Mouse (Mus musculus): Measurements from ENCODE around the gene Zap70. TPM values are rescaled to one million over a fixed set of nuclear protein-coding genes. Genes with fewer than 3 reads are reported as not detected.
A peak's percentile ranks its signal among the peaks of the same experiment; 100 is the strongest.
"Not testable (repeated sequence)": the region's sequence is repeated elsewhere in the genome, so short reads cannot be mapped to it uniquely, and the experiment has no call there.

Gene Zap70
- polyA plus RNA-seq, 1 experiment from 2014 or later: 9.0 TPM

DNA sequence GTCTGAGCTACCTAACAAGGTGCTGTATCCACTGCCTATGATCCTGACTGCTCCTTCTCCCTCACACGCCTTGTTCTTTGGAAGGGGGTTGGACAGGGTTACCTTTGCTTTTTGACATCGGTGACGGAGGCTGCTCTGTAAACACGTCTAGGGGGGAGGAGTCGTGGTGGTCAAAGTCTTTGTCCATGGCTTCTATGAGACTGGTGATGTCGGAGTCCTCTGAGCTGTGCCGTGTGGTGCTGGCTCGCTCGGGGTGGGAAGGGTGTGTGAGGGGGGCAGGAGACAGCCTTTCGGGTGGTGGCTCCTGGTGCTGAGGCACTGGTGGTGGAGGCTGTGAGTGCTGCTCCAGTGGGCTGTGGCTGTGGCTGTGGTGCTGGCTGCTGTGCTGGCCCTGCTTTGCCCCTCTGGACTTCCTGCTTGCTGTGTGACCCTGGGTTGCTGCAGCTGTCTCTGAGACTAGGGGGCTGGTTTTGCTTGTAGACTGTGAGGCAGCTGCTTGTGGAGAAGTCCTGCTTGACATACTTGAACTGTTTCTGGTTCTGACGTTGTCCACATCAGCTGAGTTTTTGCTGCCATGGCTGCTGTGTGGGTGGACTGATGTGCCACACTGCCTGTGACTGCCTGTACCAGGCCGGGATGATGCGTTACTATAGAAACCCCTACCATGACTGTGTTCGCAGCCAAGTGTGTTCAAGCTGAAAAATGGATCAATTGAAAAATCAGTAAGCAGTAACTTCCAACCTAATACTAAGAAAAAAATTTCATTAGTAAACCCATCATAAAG lies 46.4 kb downstream of the Zap70 start:
- Histone ChIP-seq H3K4me2 (ENCODE audit: low read depth, low read length) (no peak overlapping the region), H3K4me3 (ENCODE audit: low read length) (no peak overlapping the region), H3K9me3 (replicated peaks; ENCODE audit: control insufficient read depth, low read length) (no peaks in the 10 kb centered on the region), H3K36me3 (ENCODE audit: control insufficient read depth, insufficient read depth) (peaks cover 53% of the 10 kb centered on the region), H3K27ac (ENCODE audit: low read length) (no peak overlapping the region), H3K9ac (ENCODE audit: low read length) (no peak overlapping the region), H3K4me1 (ENCODE audit: control insufficient read depth, insufficient read depth, low read length) (no peaks in the 10 kb centered on the region), H3K27me3 (ENCODE audit: control insufficient read depth, insufficient read depth, low read length) (no peaks in the 10 kb centered on the region)
- ATAC-seq (replicated peaks; ENCODE audit: extremely low read depth, insufficient read depth, low FRiP score): no peak
- WGBS: 92% methylated on average over 14 of the region's 14 CpGs

DNA sequence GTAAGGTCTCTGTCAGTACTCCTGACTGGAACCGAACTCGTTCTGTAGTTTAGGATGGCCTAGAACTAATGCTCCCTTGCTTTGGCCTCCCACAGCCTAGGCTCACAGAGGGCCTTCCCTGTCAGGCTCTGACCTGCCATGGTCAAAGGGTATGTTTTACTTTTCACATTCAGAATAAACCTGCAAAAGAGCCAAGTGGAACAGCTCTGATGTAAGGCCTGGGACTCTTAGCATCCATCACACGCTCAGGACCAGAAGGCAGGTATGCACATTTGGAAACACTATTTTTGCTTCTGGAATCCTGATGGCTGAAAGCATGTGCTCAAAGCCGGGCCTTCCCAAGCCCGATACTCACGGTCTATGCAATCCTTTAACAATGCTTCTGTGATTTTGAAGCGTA lies 50.2 kb downstream of the Zap70 start:
- WGBS: 93% methylated on average over 7 of the region's 7 CpGs
- H3K4me3 ChIP-seq (ENCODE audit: low read length): no peak overlapping the region
- no peaks in the 10 kb centered on the region for H3K27me3 ChIP-seq (ENCODE audit: control insufficient read depth, insufficient read depth, low read length)
- H3K27ac ChIP-seq (ENCODE audit: low read length): no peak overlapping the region
- no peak overlapping the region for H3K4me2 ChIP-seq (ENCODE audit: low read depth, low read length)
- peaks cover 52% of the 10 kb centered on the region for H3K36me3 ChIP-seq (ENCODE audit: control insufficient read depth, insufficient read depth)
- H3K4me1 ChIP-seq (ENCODE audit: control insufficient read depth, insufficient read depth, low read length): peaks cover 5% of the 10 kb centered on the region
- H3K9me3 ChIP-seq (replicated peaks; ENCODE audit: control insufficient read depth, low read length): no peaks in the 10 kb centered on the region
- no peak overlapping the region for H3K9ac ChIP-seq (ENCODE audit: low read length)
- ATAC-seq (replicated peaks; ENCODE audit: extremely low read depth, insufficient read depth, low FRiP score): no peak

DNA sequence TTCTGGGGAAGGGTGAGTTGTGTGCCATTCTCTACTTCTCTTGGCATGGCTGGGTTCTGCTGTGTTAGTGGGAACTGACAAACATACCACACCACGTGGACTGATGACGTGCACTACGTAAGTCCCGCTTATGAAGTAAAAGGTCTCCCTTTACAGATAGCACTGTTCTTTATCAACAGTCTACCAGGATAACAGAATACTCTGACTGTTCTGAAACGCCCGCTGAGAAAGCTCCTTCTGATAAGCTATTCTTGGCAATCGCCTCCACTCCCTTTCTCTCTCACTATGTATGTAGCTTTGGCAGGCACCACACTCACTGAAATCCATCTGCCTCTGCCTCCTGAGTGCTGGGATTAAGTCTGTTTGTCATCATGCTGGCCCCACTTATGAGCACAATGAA lies 51.8 kb downstream of the Zap70 start:
- H3K4me3 ChIP-seq (ENCODE audit: low read length): no peak overlapping the region
- H3K9ac ChIP-seq (ENCODE audit: low read length): no peak overlapping the region
- H3K27me3 ChIP-seq (ENCODE audit: control insufficient read depth, insufficient read depth, low read length): no peaks in the 10 kb centered on the region
- 0 out of 2 replicates have a peak overlapping the region, but pooled peaks have one; percentile 1 for H3K4me2 ChIP-seq (ENCODE audit: low read depth, low read length)
- WGBS: 29% methylated on average over 7 of the region's 7 CpGs
- peaks cover 49% of the 10 kb centered on the region for H3K36me3 ChIP-seq (ENCODE audit: control insufficient read depth, insufficient read depth)
- H3K27ac ChIP-seq (ENCODE audit: low read length): peak overlapping the region; percentile 43
- H3K9me3 ChIP-seq (replicated peaks; ENCODE audit: control insufficient read depth, low read length): no peaks in the 10 kb centered on the region
- ATAC-seq (replicated peaks; ENCODE audit: extremely low read depth, insufficient read depth, low FRiP score): peak; percentile 81
- H3K4me1 ChIP-seq (ENCODE audit: control insufficient read depth, insufficient read depth, low read length): peaks cover 5% of the 10 kb centered on the region

DNA sequence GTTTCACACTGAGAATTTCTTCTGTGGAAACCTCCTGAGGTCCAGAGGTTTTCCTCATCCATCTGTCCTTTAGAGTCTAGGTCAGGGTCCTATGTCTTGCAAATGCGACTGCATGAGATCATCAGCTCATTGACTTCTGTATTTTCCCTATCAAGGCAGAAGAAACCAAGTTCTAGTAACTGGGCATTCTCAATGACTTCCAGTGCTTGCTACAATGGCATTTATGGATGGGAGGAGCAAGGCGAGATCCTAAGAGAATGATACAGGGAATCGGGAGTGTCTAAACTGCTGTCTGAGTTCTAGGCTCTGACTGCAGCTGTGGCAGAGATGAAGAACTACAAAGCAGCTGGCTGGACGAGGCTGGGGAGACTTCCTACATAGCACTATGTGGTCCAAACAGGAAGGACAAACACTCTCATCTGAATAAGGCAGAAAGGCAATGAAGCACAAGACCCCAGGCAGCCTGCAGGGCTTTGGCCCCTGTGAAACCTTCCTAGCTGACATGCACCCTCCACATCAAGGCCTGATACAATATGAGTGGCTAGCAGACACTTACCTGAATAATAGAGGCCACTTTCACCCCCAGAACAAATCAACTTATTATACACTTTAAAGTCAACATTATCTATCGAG lies 52.8 kb downstream of the Zap70 start:
- Histone ChIP-seq H3K4me3 (ENCODE audit: low read length) (no peak overlapping the region), H3K9ac (ENCODE audit: low read length) (no peak overlapping the region), H3K27me3 (ENCODE audit: control insufficient read depth, insufficient read depth, low read length) (no peaks in the 10 kb centered on the region), H3K9me3 (replicated peaks; ENCODE audit: control insufficient read depth, low read length) (no peaks in the 10 kb centered on the region), H3K4me2 (ENCODE audit: low read depth, low read length) (no peak overlapping the region), H3K27ac (ENCODE audit: low read length) (no peak overlapping the region), H3K4me1 (ENCODE audit: control insufficient read depth, insufficient read depth, low read length) (peaks cover 5% of the 10 kb centered on the region), H3K36me3 (ENCODE audit: control insufficient read depth, insufficient read depth) (peaks cover 49% of the 10 kb centered on the region)
- ATAC-seq (replicated peaks; ENCODE audit: extremely low read depth, insufficient read depth, low FRiP score): no peak
- 70% methylated on average over 5 of the region's 5 CpGs for WGBS

DNA sequence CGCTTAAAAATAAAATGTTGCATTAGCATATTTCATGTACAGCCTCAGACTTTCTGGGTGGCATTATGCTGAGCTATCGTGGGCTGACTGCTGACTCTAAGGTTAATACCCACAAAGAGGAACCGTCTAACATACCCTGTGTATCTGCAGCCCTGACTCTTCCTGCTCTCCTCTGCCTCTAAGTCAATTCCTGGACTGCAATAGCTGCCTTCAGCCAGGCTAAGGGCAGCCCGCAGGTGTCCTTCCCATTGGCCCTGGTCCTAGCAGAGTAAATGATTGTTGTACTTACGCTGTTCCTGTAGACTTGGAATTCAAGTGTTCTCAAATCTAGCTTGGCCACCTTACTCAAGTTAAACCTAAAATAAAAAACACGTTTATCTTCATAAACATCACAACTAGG lies 53.6 kb downstream of the Zap70 start:
- Histone ChIP-seq H3K4me3 (ENCODE audit: low read length) (no peak overlapping the region), H3K9ac (ENCODE audit: low read length) (no peak overlapping the region), H3K27ac (ENCODE audit: low read length) (no peak overlapping the region), H3K9me3 (replicated peaks; ENCODE audit: control insufficient read depth, low read length) (no peaks in the 10 kb centered on the region), H3K4me2 (ENCODE audit: low read depth, low read length) (no peak overlapping the region), H3K36me3 (ENCODE audit: control insufficient read depth, insufficient read depth) (peaks cover 46% of the 10 kb centered on the region), H3K4me1 (ENCODE audit: control insufficient read depth, insufficient read depth, low read length) (peaks cover 5% of the 10 kb centered on the region), H3K27me3 (ENCODE audit: control insufficient read depth, insufficient read depth, low read length) (no peaks in the 10 kb centered on the region)
- WGBS: 87% methylated on average over 6 of the region's 6 CpGs
- no peak for ATAC-seq (replicated peaks; ENCODE audit: extremely low read depth, insufficient read depth, low FRiP score)

DNA sequence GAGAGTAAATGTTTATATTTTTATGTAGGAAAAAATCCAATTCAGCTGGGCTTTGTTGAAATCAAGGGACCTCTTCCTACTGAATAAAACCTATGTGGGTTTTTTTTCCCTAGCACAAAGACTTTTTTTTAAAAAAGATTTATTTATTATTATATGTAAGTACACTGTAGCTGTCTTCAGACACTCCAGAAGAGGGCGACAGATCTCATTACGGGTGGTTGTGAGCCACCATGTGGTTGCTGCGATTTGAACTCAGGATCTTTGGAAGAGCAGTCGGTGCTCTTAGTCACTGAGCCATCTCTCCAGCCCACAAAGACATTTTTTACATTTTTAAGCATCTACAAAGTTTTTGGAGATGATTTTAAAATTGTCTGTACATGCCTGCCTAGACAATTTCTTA lies 60.3 kb downstream of the Zap70 start:
- not testable (repeated sequence) for H3K4me2 ChIP-seq (ENCODE audit: low read depth, low read length); ATAC-seq (replicated peaks; ENCODE audit: extremely low read depth, insufficient read depth, low FRiP score); H3K27ac ChIP-seq (ENCODE audit: low read length); H3K4me3 ChIP-seq (ENCODE audit: low read length); H3K9ac ChIP-seq (ENCODE audit: low read length); H3K4me1 ChIP-seq (ENCODE audit: control insufficient read depth, insufficient read depth, low read length); H3K27me3 ChIP-seq (ENCODE audit: control insufficient read depth, insufficient read depth, low read length); H3K9me3 ChIP-seq (replicated peaks; ENCODE audit: control insufficient read depth, low read length)
- 88% methylated on average over 4 of the region's 4 CpGs for whole genome bisulfite sequencing
- H3K36me3 ChIP-seq (ENCODE audit: control insufficient read depth, insufficient read depth): peaks cover 52% of the 10 kb centered on the region

DNA sequence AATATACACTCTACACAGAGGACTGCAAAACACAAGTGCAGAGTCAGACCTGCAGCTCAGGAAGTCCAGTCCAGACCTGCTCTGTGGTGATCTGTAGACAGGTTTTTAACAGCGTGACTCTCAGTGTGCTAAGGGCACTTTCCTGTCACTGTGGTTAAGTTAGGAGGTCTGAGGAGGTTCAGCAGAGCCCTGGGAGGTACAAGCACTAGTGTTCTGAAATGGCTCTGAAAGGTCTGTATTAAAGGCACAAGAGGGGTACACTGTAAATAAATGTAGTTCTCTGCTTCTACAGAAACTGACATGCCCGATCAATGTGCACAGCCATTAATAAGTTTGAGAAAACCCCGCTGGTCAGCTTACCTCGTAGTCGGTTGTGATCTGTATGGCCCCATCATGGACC lies 62.8 kb downstream of the Zap70 start:
- no peaks in the 10 kb centered on the region for H3K27me3 ChIP-seq (ENCODE audit: control insufficient read depth, insufficient read depth, low read length)
- H3K4me1 ChIP-seq (ENCODE audit: control insufficient read depth, insufficient read depth, low read length): no peaks in the 10 kb centered on the region
- H3K9ac ChIP-seq (ENCODE audit: low read length): no peak overlapping the region
- no peak overlapping the region for H3K4me3 ChIP-seq (ENCODE audit: low read length)
- H3K36me3 ChIP-seq (ENCODE audit: control insufficient read depth, insufficient read depth): peaks cover 46% of the 10 kb centered on the region
- H3K27ac ChIP-seq (ENCODE audit: low read length): no peak overlapping the region
- 90% methylated on average over 5 of the region's 5 CpGs for WGBS
- H3K9me3 ChIP-seq (replicated peaks; ENCODE audit: control insufficient read depth, low read length): no peaks in the 10 kb centered on the region
- no peak for ATAC-seq (replicated peaks; ENCODE audit: extremely low read depth, insufficient read depth, low FRiP score)
- no peak overlapping the region for H3K4me2 ChIP-seq (ENCODE audit: low read depth, low read length)

DNA sequence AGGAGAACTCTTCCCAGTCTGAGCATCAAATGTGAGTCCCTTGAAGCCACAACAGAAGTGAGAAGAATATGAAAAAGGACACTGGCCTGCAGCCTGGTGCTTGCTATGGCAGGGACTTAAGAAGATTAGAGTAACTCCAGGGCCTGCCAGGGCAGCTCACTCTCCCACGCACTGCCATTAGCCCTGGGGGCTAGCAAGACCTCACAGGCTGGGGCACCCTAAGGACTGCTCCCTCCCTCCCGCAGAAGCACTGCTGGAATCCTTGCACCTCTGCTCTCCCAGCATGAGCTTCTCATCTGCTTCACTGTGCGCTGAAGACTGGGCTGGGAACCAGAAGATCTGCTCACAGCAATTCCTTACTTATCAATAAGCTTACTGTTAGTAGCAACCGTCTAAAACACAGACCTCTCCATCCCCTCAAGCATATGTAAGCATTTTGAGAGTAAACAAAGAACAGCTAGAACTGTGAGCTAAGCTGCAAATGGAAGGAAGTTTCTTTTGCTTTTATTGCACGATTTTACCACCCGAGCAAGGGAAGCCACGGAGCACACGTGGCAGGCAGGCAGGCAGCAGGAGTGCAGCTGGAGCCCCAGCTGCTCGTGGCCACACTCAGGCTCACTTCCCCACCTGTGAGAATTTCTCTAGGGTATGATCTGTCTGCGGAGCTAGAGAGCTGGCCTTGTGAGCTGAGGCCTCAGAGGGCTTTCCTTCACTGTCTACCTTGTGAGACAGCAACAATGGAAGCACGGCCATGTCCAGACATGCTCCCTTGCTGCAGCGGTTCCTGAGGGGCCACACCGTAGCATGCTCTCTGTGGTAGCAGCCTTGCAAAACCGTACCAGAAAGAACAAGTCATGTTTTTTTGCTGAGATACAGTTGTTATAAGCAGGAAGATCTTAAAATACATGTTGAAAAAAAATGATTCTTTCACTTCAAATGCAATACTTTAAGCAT lies 69.6 kb downstream of the Zap70 start:
- Histone ChIP-seq H3K4me2 (ENCODE audit: low read depth, low read length) (no peak overlapping the region), H3K27ac (ENCODE audit: low read length) (peak overlapping the region; percentile 65), H3K4me3 (ENCODE audit: low read length) (no peak overlapping the region), H3K4me1 (ENCODE audit: control insufficient read depth, insufficient read depth, low read length) (no peaks in the 10 kb centered on the region), H3K9me3 (replicated peaks; ENCODE audit: control insufficient read depth, low read length) (no peaks in the 10 kb centered on the region), H3K27me3 (ENCODE audit: control insufficient read depth, insufficient read depth, low read length) (no peaks in the 10 kb centered on the region), H3K9ac (ENCODE audit: low read length) (no peak overlapping the region), H3K36me3 (ENCODE audit: control insufficient read depth, insufficient read depth) (peaks cover 36% of the 10 kb centered on the region)
- 68% methylated on average over 14 of the region's 14 CpGs for WGBS
- ATAC-seq (replicated peaks; ENCODE audit: extremely low read depth, insufficient read depth, low FRiP score): peak; percentile 58; the same call in 1 of the 2 replicates
